Mouse (Mus musculus): ENCODE results near the gene Tusc2.
A peak's percentile ranks its signal among the peaks of the same experiment; 100 is the strongest.
"Not testable (repeated sequence)": the region's sequence is repeated elsewhere in the genome, so short reads cannot be mapped to it uniquely, and the experiment has no call there.

The Tusc2 gene

GRCm38 (mm10) chr9:107545199-107545598, 17.9 kb upstream of the Tusc2 start:
- no peak for DNase-seq (ENCODE audit: low spot score)

- peak; percentile 65 for DNase-seq (ENCODE audit: low spot score)
Observed at GRCm38 (mm10) chr9:107545602-107546001, 17.5 kb upstream of the Tusc2 start.

GRCm38 (mm10) chr9:107547026-107547425, 16.0 kb upstream of the Tusc2 start, which contains the start of gene Zmynd10:
Gene Zmynd10, plus strand, starts transcription at chr9:107547298.
- DNase-seq (ENCODE audit: low spot score): peak; percentile 87

- DNase-seq (ENCODE audit: low spot score): no peak
Observed at GRCm38 (mm10) chr9:107547957-107548356, 15.1 kb upstream of the Tusc2 start.

- DNase-seq (ENCODE audit: low spot score): no peak
Observed at GRCm38 (mm10) chr9:107548820-107549219, 14.2 kb upstream of the Tusc2 start.

- DNase-seq (ENCODE audit: low spot score): no peak
Observed at GRCm38 (mm10) chr9:107549297-107550074, 13.6 kb upstream of the Tusc2 start.

- DNase-seq (ENCODE audit: low spot score): no peak
Observed at GRCm38 (mm10) chr9:107550491-107551116, 12.5 kb upstream of the Tusc2 start.

- peak; percentile 78 for DNase-seq (ENCODE audit: low spot score)
Observed at GRCm38 (mm10) chr9:107551117-107551889, 11.8 kb upstream of the Tusc2 start, which contains the start of gene Rassf1. Gene Rassf1, plus strand, starts transcription at chr9:107551555.

- no peak for DNase-seq (ENCODE audit: low spot score)
Observed at GRCm38 (mm10) chr9:107551890-107552355, 11.1 kb upstream of the Tusc2 start.

GRCm38 (mm10) chr9:107552690-107553393, 10.2 kb upstream of the Tusc2 start:
- no peak for DNase-seq (ENCODE audit: low spot score)

GRCm38 (mm10) chr9:107553541-107554318, 9.3 kb upstream of the Tusc2 start:
- no peak for DNase-seq (ENCODE audit: low spot score)

GRCm38 (mm10) chr9:107554319-107554825, 8.7 kb upstream of the Tusc2 start:
- DNase-seq (ENCODE audit: low spot score): peak; percentile 93

GRCm38 (mm10) chr9:107555031-107555457, 8.0 kb upstream of the Tusc2 start:
- DNase-seq (ENCODE audit: low spot score): peak; percentile 59

- DNase-seq (ENCODE audit: low spot score): no peak
Observed at GRCm38 (mm10) chr9:107555701-107556100, 7.4 kb upstream of the Tusc2 start.

GRCm38 (mm10) chr9:107556346-107556745, 6.7 kb upstream of the Tusc2 start:
- no peak for DNase-seq (ENCODE audit: low spot score)

- DNase-seq (ENCODE audit: low spot score): not testable (repeated sequence)
Observed at GRCm38 (mm10) chr9:107565556-107565955, 2.5 kb downstream of the Tusc2 start.

- peak; percentile 80 for DNase-seq (ENCODE audit: low spot score)
Observed at GRCm38 (mm10) chr9:107566041-107566709, 3.1 kb downstream of the Tusc2 start.

- DNase-seq (ENCODE audit: low spot score): no peak
Observed at GRCm38 (mm10) chr9:107566855-107567254, 3.8 kb downstream of the Tusc2 start.

GRCm38 (mm10) chr9:107567702-107568319, 4.8 kb downstream of the Tusc2 start, which contains the start of gene Hyal2:
Gene Hyal2, plus strand, starts transcription at chr9:107567945.
- DNase-seq (ENCODE audit: low spot score): no peak

Data from ovary, postnatal 36 days (tissue).